Mouse (Mus musculus) heart, adult 8-10 months (tissue): Measurements from ENCODE around the gene Gjb4. TPM values are rescaled to one million over a fixed set of nuclear protein-coding genes. Genes with fewer than 3 reads are reported as not detected.
A peak's percentile ranks its signal among the peaks of the same experiment; 100 is the strongest.

ENCODE experiments used
- DNase-seq: peaks from one replicate; pipeline ENCODE4 v3.0.0; 2022; ENCODE audit warnings: low spot score
- total RNA-seq, 4 experiments: library from RNA; stranded (reverse); gene quantifications; 2 replicates each; pipeline ENCODE4 v1.2.4; 2022

Gjb4 gene
- total RNA-seq, 4 experiments from 2014 or later, result not detected

DNA sequence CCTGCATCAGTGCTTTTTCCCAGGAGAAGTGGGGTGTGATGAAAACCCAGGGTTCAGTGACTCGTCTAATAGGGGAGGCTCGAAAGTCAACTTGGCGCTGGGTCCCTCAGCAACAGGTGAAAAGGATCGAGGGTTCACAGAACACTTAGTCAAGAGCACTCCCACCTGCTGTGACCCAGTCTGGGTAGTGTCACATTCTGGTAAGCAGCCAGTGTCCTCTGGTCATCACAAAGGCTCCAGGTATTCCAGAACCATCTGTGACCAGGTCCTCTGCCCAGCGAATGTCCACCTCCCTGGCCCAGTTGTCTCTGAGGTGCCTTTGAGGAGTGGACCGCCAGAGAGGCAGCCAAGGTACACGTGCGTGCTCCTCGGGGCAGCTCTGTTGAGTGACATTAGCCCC is 42.3 kb downstream of the Gjb4 start:
- DNase-seq, result no peak

DNA sequence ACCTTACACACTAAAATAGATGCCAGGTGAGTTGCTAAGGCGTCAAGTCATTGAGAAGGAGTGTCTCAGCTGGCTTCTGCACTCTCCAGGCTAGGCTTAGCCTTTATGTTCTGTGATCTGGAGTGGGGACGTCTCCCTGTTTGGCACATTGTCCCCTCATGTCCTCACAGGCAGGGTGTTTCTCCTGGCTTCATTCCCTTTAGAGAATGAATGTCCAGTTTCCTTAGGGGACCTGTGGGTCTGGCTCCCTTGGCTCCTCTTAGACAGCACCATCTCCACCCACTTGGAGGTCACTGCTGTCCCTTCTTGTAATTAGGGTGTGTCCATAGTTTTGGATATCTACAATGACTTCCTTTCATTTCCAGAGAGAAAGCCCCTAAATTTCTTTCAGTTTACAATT is 47.0 kb downstream of the Gjb4 start:
- no peak for DNase-seq

DNA sequence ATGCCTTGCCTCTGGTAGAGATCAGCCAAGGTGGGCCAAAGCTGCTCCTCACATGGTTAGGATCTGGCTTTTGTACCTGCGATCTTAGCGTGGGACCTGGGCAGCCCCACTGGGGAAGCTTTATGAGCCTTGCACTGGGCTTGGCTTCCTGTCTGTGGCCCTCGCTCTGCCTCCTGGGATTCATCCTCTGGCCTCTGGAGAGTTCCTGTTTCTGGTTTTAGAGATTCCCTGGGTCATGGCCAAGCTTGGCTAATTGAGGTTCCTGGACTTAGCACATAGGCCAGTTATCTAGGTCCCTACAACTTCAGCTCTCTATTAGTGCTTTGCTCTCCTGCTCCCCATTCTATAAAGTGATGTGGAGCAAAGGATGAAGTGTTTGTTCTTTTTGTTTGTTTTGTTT is 50.1 kb downstream of the Gjb4 start:
- DNase-seq, result peak; percentile 51

Other genes starting within 250 kb of the Gjb4 start
- 1 to 10 TPM; 1.0 to 3.1 (median 2.4) TPM for gene Tmem35b, start 230.4 kb downstream of the Gjb4 start, total RNA-seq
- under 1 TPM; 0.06 to 0.98 (median 0.25) TPM for gene Dlgap3, start 184.9 kb downstream of the Gjb4 start, total RNA-seq
- gene Smim12, start 110.3 kb downstream of the Gjb4 start, total RNA-seq, result 10 to 100 TPM; 55.6 to 65.7 (median 60.7) TPM
- gene Gja4, start 40.0 kb downstream of the Gjb4 start, total RNA-seq, result 10 to 100 TPM in 2 of 4 experiments, 1 to 10 TPM in 2; 7.5 to 10.8 (median 9.1) TPM
- gene Gjb3, start 23.2 kb downstream of the Gjb4 start, total RNA-seq, result under 1 TPM in 1 of 4 experiments, not detected in 3; 0.14 TPM
- gene Gjb5, start 4.1 kb upstream of the Gjb4 start, total RNA-seq, result under 1 TPM; 0.16 to 0.59 (median 0.30) TPM